Mouse (Mus musculus): ENCODE results near the gene Cmtm1. TPM values are rescaled to one million over a fixed set of nuclear protein-coding genes. Genes with fewer than 3 reads are reported as not detected.
"Not testable (repeated sequence)": the region's sequence is repeated elsewhere in the genome, so short reads cannot be mapped to it uniquely, and the experiment has no call there.

Gene Cmtm1
- polyA plus RNA-seq, 1 experiment from 2014 or later = not detected

GRCm38 (mm10) chr8:104339983-104340232 lies 30.0 kb upstream of the Cmtm1 start:
- 3% methylated on average over 6 of the region's 6 CpGs for WGBS
- H3K9me3 ChIP-seq = no peaks in the 10 kb centered on the region

GRCm38 (mm10) chr8:104339229-104339982 lies 29.5 kb upstream of the Cmtm1 start, which contains the start of gene Cmtm3:
TSS of gene Cmtm3 (plus strand) at chr8:104339410.
- no peaks in the 10 kb centered on the region for H3K9me3 ChIP-seq
- H3K27me3 ChIP-seq (ENCODE audit: insufficient read depth, poor library complexity, severe bottlenecking) = no peaks in the 10 kb centered on the region
- peak within 1 kb of the TSS; percentile 93 for H3K27ac ChIP-seq
- peak within 1 kb of the TSS; percentile 70 for H3K4me3 ChIP-seq
- WGBS = 16% methylated on average over 18 of the region's 18 CpGs
- peak; percentile 33 for DNase-seq (ENCODE audit: low spot score)
- peaks cover 5% of the 10 kb centered on the region; the same call in 1 of the 2 replicates for H3K36me3 ChIP-seq
- peaks cover 33% of the 10 kb centered on the region for H3K4me1 ChIP-seq (replicated peaks)

More at GRCm38 (mm10) chr8:104339983-104340232, 30.0 kb upstream of the Cmtm1 start:
- Histone ChIP-seq H3K36me3 (peaks cover 10% of the 10 kb centered on the region; the same call in 1 of the 2 replicates), H3K27ac (peak overlapping the region; percentile 93), H3K4me1 (replicated peaks) (peaks cover 33% of the 10 kb centered on the region), H3K27me3 (ENCODE audit: insufficient read depth, poor library complexity, severe bottlenecking) (no peaks in the 10 kb centered on the region), H3K4me3 (peak overlapping the region; percentile 70)
- no peak for DNase-seq (ENCODE audit: low spot score)

- Histone ChIP-seq H3K27me3 (ENCODE audit: insufficient read depth, poor library complexity, severe bottlenecking) (no peaks in the 10 kb centered on the region), H3K9me3 (no peaks in the 10 kb centered on the region), H3K4me3 (no peak overlapping the region), H3K4me1 (replicated peaks) (peaks cover 25% of the 10 kb centered on the region), H3K27ac (no peak overlapping the region), H3K36me3 (peaks cover 2% of the 10 kb centered on the region; the same call in 1 of the 2 replicates)
- WGBS = 45% methylated on average over 3 of the region's 3 CpGs
- DNase-seq (ENCODE audit: low spot score) = no peak
These were observed 27.9 kb upstream of the Cmtm1 start for GRCm38 (mm10) chr8:104337890-104338289.

GRCm38 (mm10) chr8:104336806-104337205 lies 26.9 kb upstream of the Cmtm1 start:
- DNase-seq (ENCODE audit: low spot score) = no peak
- no peaks in the 10 kb centered on the region for H3K27me3 ChIP-seq (ENCODE audit: insufficient read depth, poor library complexity, severe bottlenecking)
- H3K4me3 ChIP-seq = no peak overlapping the region
- WGBS = 84% methylated on average over 1 of the region's 1 CpGs
- no peaks in the 10 kb centered on the region for H3K9me3 ChIP-seq
- H3K4me1 ChIP-seq (replicated peaks) = peaks cover 23% of the 10 kb centered on the region
- no peak overlapping the region for H3K27ac ChIP-seq
- H3K36me3 ChIP-seq = no peaks in the 10 kb centered on the region

- DNase-seq (ENCODE audit: low spot score) = no peak
- Histone ChIP-seq H3K4me3 (no peak overlapping the region), H3K9me3 (no peaks in the 10 kb centered on the region), H3K4me1 (replicated peaks) (peaks cover 2% of the 10 kb centered on the region; the same call in 1 of the 2 replicates), H3K27me3 (ENCODE audit: insufficient read depth, poor library complexity, severe bottlenecking) (no peaks in the 10 kb centered on the region), H3K27ac (no peak overlapping the region), H3K36me3 (no peaks in the 10 kb centered on the region)
- 74% methylated on average over 1 of the region's 1 CpGs for WGBS
These were observed 24.3 kb upstream of the Cmtm1 start for GRCm38 (mm10) chr8:104334196-104334595.

GRCm38 (mm10) chr8:104333786-104334185 lies 23.8 kb upstream of the Cmtm1 start:
- Histone ChIP-seq H3K27me3 (ENCODE audit: insufficient read depth, poor library complexity, severe bottlenecking) (no peaks in the 10 kb centered on the region), H3K27ac (no peak overlapping the region)

GRCm38 (mm10) chr8:104332665-104333631 lies 23.0 kb upstream of the Cmtm1 start:
- Histone ChIP-seq H3K4me3 (no peak overlapping the region), H3K27me3 (ENCODE audit: insufficient read depth, poor library complexity, severe bottlenecking) (no peaks in the 10 kb centered on the region), H3K36me3 (no peaks in the 10 kb centered on the region), H3K4me1 (replicated peaks) (no peaks in the 10 kb centered on the region), H3K9me3 (no peaks in the 10 kb centered on the region), H3K27ac (no peak overlapping the region)
- WGBS = 78% methylated on average over 5 of the region's 5 CpGs
- no peak for DNase-seq (ENCODE audit: low spot score)

More at GRCm38 (mm10) chr8:104333786-104334185, 23.8 kb upstream of the Cmtm1 start:
- Histone ChIP-seq H3K36me3 (no peaks in the 10 kb centered on the region), H3K4me3 (no peak overlapping the region), H3K4me1 (replicated peaks) (no peaks in the 10 kb centered on the region), H3K9me3 (no peaks in the 10 kb centered on the region)
- DNase-seq (ENCODE audit: low spot score) = no peak
- WGBS = 80% methylated on average over 5 of the region's 5 CpGs

- WGBS = 87% methylated on average over 12 of the region's 12 CpGs
- H3K36me3 ChIP-seq; DNase-seq (ENCODE audit: low spot score): not testable (repeated sequence)
These were observed 12.0 kb upstream of the Cmtm1 start, which contains the start of gene Cmtm2b for GRCm38 (mm10) chr8:104321930-104322329. TSS of gene Cmtm2b (plus strand) at chr8:104322230.

GRCm38 (mm10) chr8:104321267-104321666 lies 11.3 kb upstream of the Cmtm1 start, which contains the start of gene Gm11020:
TSS of gene Gm11020 (plus strand) at chr8:104321567.
- not testable (repeated sequence) for H3K27me3 ChIP-seq (ENCODE audit: insufficient read depth, poor library complexity, severe bottlenecking); H3K36me3 ChIP-seq; H3K9me3 ChIP-seq; H3K4me3 ChIP-seq; H3K27ac ChIP-seq; H3K4me1 ChIP-seq (replicated peaks); DNase-seq (ENCODE audit: low spot score)
- 90% methylated on average over 11 of the region's 11 CpGs for WGBS

More at GRCm38 (mm10) chr8:104321930-104322329, 12.0 kb upstream of the Cmtm1 start, which contains the start of gene Cmtm2b:
- H3K27me3 ChIP-seq (ENCODE audit: insufficient read depth, poor library complexity, severe bottlenecking); H3K4me1 ChIP-seq (replicated peaks); H3K9me3 ChIP-seq; H3K27ac ChIP-seq; H3K4me3 ChIP-seq: not testable (repeated sequence)

GRCm38 (mm10) chr8:104313311-104313710 lies 3.4 kb upstream of the Cmtm1 start:
- Histone ChIP-seq H3K4me1 (replicated peaks) (no peaks in the 10 kb centered on the region), H3K27ac (no peak overlapping the region), H3K9me3 (no peaks in the 10 kb centered on the region), H3K27me3 (ENCODE audit: insufficient read depth, poor library complexity, severe bottlenecking) (no peaks in the 10 kb centered on the region), H3K4me3 (no peak overlapping the region), H3K36me3 (no peaks in the 10 kb centered on the region)
- WGBS = 70% methylated on average over 4 of the region's 4 CpGs
- DNase-seq (ENCODE audit: low spot score) = no peak

GRCm38 (mm10) chr8:104312023-104312422 lies 2.1 kb upstream of the Cmtm1 start:
- 95% methylated on average over 3 of the region's 3 CpGs for WGBS
- DNase-seq (ENCODE audit: low spot score); H3K4me1 ChIP-seq (replicated peaks); H3K27ac ChIP-seq; H3K27me3 ChIP-seq (ENCODE audit: insufficient read depth, poor library complexity, severe bottlenecking); H3K9me3 ChIP-seq; H3K4me3 ChIP-seq; H3K36me3 ChIP-seq: not testable (repeated sequence)

GRCm38 (mm10) chr8:104308341-104308740 lies 1.6 kb downstream of the Cmtm1 start:
- not testable (repeated sequence) for H3K4me3 ChIP-seq; H3K36me3 ChIP-seq; H3K4me1 ChIP-seq (replicated peaks); H3K27me3 ChIP-seq (ENCODE audit: insufficient read depth, poor library complexity, severe bottlenecking); H3K27ac ChIP-seq; H3K9me3 ChIP-seq; DNase-seq (ENCODE audit: low spot score)
- WGBS = 70% methylated on average over 6 of the region's 6 CpGs

GRCm38 (mm10) chr8:104304962-104305361 lies 5.0 kb downstream of the Cmtm1 start:
- WGBS = 90% methylated on average over 11 of the region's 11 CpGs
- Histone ChIP-seq H3K27ac (no peak overlapping the region), H3K4me3 (no peak overlapping the region), H3K27me3 (ENCODE audit: insufficient read depth, poor library complexity, severe bottlenecking) (no peaks in the 10 kb centered on the region), H3K4me1 (replicated peaks) (peaks cover 20% of the 10 kb centered on the region), H3K36me3 (no peaks in the 10 kb centered on the region), H3K9me3 (no peaks in the 10 kb centered on the region)
- no peak for DNase-seq (ENCODE audit: low spot score)

Measured in hindbrain, embryonic 10.5 days (tissue).